Mouse (Mus musculus) heart, embryonic 14.5 days (tissue): ENCODE results near the gene Rab7b. TPM values are rescaled to one million over a fixed set of nuclear protein-coding genes. Genes with fewer than 3 reads are reported as not detected.

Experiments
- ATAC-seq: fragments of 200-750 bp; cut with Nextera tagmentation; 2 replicates; pipeline ENCODE4 v1.8.0; 2017; ENCODE audit warnings: low read depth, moderate TSS enrichment; ENCODE audit not compliant: insufficient number of reproducible peaks, insufficient read depth, low FRiP score
- H3K27ac ChIP-seq, 2 experiments: fragments of 200-500 bp in 1 of 2; fragments of 300-500 bp in 1 of 2; sonication (generic) in 1 of 2; replicated peaks in 1 of 2; 2 replicates each; pipeline ENCODE4 v1.5.1; 2012 to 2014; ENCODE audit warnings: low read depth in 2 of 2, low read length in 2 of 2, control low read depth in 1 of 2, mild to moderate bottlenecking in 1 of 2, mixed read lengths in 1 of 2; ENCODE audit not compliant: control insufficient read depth in 1 of 2, insufficient read depth in 1 of 2
- H3K27me3 ChIP-seq: fragments of 300-500 bp; sonication (generic); 2 replicates; pipeline ENCODE4 v1.6.1; 2014; ENCODE audit warnings: mild to moderate bottlenecking, low read length, control low read depth; ENCODE audit not compliant: control insufficient read depth, insufficient read depth
- H3K36me3 ChIP-seq: fragments of 300-500 bp; sonication (generic); 2 replicates; pipeline ENCODE4 v1.6.1; 2014; ENCODE audit warnings: mild to moderate bottlenecking, control low read depth, low read length, mixed read lengths; ENCODE audit not compliant: control insufficient read depth, insufficient read depth
- H3K4me1 ChIP-seq, 2 experiments: fragments of 200-500 bp in 1 of 2; fragments of 300-500 bp in 1 of 2; sonication (generic) in 1 of 2; 2 replicates each; pipeline ENCODE4 v1.6.1; 2012 to 2014; ENCODE audit warnings: low read length in 2 of 2, control low read depth in 1 of 2, mixed read lengths in 1 of 2; ENCODE audit not compliant: control insufficient read depth in 2 of 2, insufficient read depth in 2 of 2
- H3K4me2 ChIP-seq: fragments of 300-500 bp; sonication (generic); 2 replicates; pipeline ENCODE4 v1.6.1; 2014; ENCODE audit warnings: mild to moderate bottlenecking, low read length
- H3K4me3 ChIP-seq, 2 experiments: fragments of 200-500 bp in 1 of 2; fragments of 300-500 bp in 1 of 2; sonication (generic) in 1 of 2; 2 replicates each; pipeline ENCODE4 v1.5.1; 2012 to 2014; ENCODE audit warnings: low read length in 2 of 2, mild to moderate bottlenecking in 2 of 2, control low read depth in 1 of 2, low read depth in 1 of 2, moderate library complexity in 1 of 2; ENCODE audit not compliant: control insufficient read depth in 1 of 2, insufficient read depth in 1 of 2
- H3K9ac ChIP-seq: fragments of 300-500 bp; sonication (generic); 2 replicates; pipeline ENCODE4 v1.6.1; 2014; ENCODE audit warnings: mild to moderate bottlenecking, low read length
- H3K9me3 ChIP-seq: fragments of 300-500 bp; sonication (generic); 2 replicates; pipeline ENCODE4 v1.6.1; 2016; ENCODE audit warnings: low read length, control low read depth; ENCODE audit not compliant: control insufficient read depth
- WGBS: fragments of 180-500 bp; shearing (Covaris S2); extraction: QIAGEN DNeasy Blood & Tissue Kit; methylation state at CpG from one replicate; pipeline ENCODE4 v1.1.7; 2014; 5-methylcytosine and 5-hydroxymethylcytosine counted together
- polyA plus RNA-seq: library from polyadenylated mRNA; unstranded; fragments of >200 nt; fragmentation: Nextera tagmentation; extraction: Ambion mirVana; gene quantifications from 2 replicates; pipeline ENCODE4 v1.2.1, GENCODE M21; 2014

Rab7b gene
- polyA plus RNA-seq, 1 experiment from 2014 or later: 2.0 TPM

DNA sequence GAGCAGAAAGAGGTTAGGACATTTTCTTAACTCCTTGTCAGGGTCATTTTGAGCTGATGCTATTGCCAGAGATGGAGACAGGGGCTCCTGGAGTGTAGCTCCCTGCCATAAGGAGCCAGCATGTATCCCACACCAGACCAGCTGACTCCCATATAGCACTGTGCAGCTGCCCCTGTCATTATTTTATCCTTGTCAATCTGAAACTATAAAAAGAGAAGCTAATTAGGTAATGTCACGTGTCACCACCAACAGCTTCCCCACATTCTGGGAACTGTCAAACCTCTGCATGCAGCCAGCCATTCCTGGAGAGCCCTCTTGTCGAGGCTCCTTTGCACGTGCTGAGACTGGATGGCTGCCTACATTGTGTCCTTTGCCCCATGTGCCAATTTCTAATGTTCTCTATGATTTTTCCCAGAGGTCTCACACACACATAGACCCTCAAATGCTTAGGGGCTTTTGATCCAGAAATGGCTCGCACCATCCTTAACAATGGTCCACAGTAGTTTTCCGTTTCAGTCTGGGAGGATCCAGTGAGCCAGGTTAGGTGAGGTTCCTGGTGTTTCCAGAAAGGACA, 28.9 kb upstream of the Rab7b start:
- no peak overlapping the region for H3K9ac ChIP-seq
- H3K4me3 ChIP-seq: no peak overlapping the region
- no peak for ATAC-seq
- H3K9me3 ChIP-seq: no peaks in the 10 kb centered on the region
- no peak overlapping the region for H3K27ac ChIP-seq
- WGBS: 59% methylated on average over 5 of the region's 5 CpGs
- H3K36me3 ChIP-seq: no peaks in the 10 kb centered on the region
- H3K27me3 ChIP-seq: no peaks in the 10 kb centered on the region
- 0 out of 4 replicates have a peak, but pooled peaks cover 0 to 3% of the 10 kb centered on the region in 2 experiments for H3K4me1 ChIP-seq
- H3K4me2 ChIP-seq: no peak overlapping the region

DNA sequence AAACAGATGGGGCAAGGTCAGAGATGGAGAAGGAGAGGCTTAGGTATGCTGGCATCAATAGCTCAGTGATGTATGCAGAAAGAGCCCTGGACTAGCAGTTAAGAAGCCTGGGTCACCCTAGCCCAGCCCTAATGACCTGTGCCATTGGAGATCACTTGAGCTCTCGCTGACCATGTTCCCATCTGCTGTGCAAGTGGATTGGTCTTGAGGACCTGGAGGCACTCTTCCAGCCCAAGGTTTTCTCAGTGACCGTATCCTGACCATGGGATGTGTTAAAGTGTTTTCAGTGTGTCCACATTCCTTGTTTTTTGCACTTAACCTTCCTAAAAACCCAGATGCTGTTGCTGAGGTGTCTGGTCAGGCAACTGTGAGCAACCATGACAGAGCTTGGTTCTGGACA, 28.2 kb upstream of the Rab7b start:
- no peak for ATAC-seq
- H3K4me3 ChIP-seq: no peak overlapping the region
- WGBS: 79% methylated on average over 2 of the region's 2 CpGs
- H3K9ac ChIP-seq: no peak overlapping the region
- 0 out of 4 replicates have a peak, but pooled peaks cover 0 to 3% of the 10 kb centered on the region in 2 experiments for H3K4me1 ChIP-seq
- H3K4me2 ChIP-seq: no peak overlapping the region
- no peaks in the 10 kb centered on the region for H3K9me3 ChIP-seq
- no peaks in the 10 kb centered on the region for H3K36me3 ChIP-seq
- H3K27ac ChIP-seq: no peak overlapping the region
- no peaks in the 10 kb centered on the region for H3K27me3 ChIP-seq

DNA sequence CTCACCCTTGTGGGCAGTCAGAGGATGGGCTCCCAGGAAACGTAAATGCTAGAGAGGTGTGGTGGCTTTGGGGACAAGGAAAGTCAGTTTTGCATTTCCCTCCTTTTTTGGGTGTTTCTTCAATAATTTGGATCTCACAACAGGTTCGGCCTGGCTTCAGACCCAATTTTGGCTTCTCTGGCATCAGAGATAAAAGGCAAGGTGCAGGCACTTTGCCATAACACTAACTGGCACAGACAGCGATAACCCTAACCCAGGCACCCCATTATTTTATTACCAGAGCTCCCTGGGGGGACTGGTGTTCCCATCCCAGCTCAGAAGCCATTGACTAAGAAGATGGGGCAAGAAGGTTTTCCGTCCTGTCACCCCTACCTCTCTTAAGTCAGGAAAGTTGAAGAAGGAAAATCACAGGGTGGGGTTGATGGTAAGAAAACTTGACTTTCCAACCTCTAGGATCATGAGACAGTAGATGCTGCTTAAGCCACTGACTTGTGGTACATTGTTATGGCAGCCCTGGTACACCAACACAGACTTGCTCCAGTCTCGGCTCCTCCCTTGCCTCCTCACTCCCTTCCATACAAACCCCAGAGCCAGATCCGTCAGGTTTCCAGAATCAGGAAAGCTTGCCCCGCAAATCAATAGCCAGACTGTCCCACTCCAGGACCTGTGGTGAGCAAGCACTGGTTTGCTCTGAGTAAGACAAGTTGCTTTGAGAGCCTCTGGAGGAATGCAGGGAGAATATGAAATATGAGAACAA, 27.6 kb upstream of the Rab7b start:
- Histone ChIP-seq H3K4me1 (0 out of 4 replicates have a peak, but pooled peaks cover 0 to 3% of the 10 kb centered on the region in 2 experiments), H3K27ac (no peak overlapping the region), H3K4me2 (no peak overlapping the region), H3K36me3 (no peaks in the 10 kb centered on the region), H3K4me3 (no peak overlapping the region), H3K27me3 (no peaks in the 10 kb centered on the region), H3K9me3 (no peaks in the 10 kb centered on the region), H3K9ac (no peak overlapping the region)
- WGBS: 68% methylated on average over 7 of the region's 7 CpGs
- ATAC-seq: no peak

- Histone ChIP-seq H3K9me3 (no peaks in the 10 kb centered on the region), H3K27ac (no peak overlapping the region), H3K4me2 (no peak overlapping the region), H3K4me3 (no peak overlapping the region), H3K4me1 (0 out of 4 replicates have a peak, but pooled peaks cover 0 to 3% of the 10 kb centered on the region in 2 experiments), H3K9ac (no peak overlapping the region), H3K36me3 (no peaks in the 10 kb centered on the region), H3K27me3 (no peaks in the 10 kb centered on the region)
- ATAC-seq: 0 out of 2 replicates have a peak, but pooled peaks have one; percentile 10
- 68% methylated on average over 3 of the region's 3 CpGs for WGBS
Observed at GRCm38 (mm10) chr1:131661749-131662148, 26.7 kb upstream of the Rab7b start.

DNA sequence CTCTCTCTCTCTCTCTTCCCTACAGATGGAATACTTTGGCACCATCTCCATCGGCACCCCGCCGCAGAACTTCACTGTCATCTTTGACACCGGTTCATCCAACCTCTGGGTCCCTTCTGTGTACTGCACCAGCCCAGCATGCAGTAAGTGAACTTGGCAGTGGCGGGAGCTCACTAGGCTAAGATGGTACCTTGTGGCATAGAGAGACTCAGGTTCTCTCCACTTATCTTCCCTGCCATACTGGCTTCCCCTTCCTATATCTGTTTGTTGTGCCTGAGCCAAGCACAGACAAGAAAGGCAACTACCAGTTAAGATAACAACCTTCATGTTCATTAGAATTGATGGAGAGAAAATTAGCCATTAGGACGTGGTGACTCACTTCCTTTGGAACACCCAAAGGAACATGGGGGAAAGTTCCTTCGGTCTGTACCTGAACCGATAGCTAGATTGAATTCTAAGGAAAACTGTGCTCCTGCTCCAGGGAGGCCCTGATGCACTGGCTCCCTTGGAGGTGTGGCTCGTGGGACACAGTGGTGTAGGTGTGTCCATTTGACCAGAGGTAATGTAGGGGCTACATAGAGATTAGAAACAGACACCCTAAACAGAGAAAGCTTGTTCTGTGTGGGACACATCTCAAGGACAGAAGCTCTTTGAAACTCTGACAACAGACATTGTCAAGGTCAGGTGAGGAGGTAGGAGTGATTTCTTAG, 25.1 kb upstream of the Rab7b start:
- ATAC-seq: no peak
- H3K4me3 ChIP-seq: no peak overlapping the region
- H3K4me1 ChIP-seq: no peaks in the 10 kb centered on the region

DNA sequence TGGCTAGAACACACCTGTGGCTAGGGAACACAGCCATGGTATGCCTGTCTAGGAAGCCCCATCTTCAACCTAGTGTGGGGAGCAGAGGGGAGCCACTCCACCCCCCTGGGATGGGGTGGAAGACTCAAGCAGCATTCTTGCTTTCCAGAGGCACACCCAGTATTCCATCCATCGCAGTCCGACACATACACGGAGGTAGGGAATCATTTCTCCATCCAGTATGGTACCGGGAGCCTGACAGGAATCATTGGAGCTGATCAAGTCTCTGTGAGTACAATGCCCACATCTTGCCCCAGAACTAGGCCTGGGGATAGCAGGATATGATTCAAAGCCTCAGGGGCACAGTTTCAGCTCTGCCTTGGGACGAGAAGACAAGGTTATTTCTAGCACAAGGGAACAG, 24.4 kb upstream of the Rab7b start:
- Histone ChIP-seq H3K27ac (no peak overlapping the region), H3K9ac (no peak overlapping the region), H3K9me3 (no peaks in the 10 kb centered on the region), H3K4me2 (no peak overlapping the region), H3K4me3 (no peak overlapping the region), H3K4me1 (no peaks in the 10 kb centered on the region), H3K36me3 (no peaks in the 10 kb centered on the region), H3K27me3 (no peaks in the 10 kb centered on the region)
- no peak for ATAC-seq
- 78% methylated on average over 5 of the region's 5 CpGs for WGBS

More for the DNA sequence above, 25.1 kb upstream of the Rab7b start:
- Histone ChIP-seq H3K4me2 (no peak overlapping the region), H3K27ac (no peak overlapping the region), H3K9me3 (no peaks in the 10 kb centered on the region), H3K27me3 (no peaks in the 10 kb centered on the region), H3K36me3 (no peaks in the 10 kb centered on the region), H3K9ac (no peak overlapping the region)
- 78% methylated on average over 9 of the region's 9 CpGs for WGBS

DNA sequence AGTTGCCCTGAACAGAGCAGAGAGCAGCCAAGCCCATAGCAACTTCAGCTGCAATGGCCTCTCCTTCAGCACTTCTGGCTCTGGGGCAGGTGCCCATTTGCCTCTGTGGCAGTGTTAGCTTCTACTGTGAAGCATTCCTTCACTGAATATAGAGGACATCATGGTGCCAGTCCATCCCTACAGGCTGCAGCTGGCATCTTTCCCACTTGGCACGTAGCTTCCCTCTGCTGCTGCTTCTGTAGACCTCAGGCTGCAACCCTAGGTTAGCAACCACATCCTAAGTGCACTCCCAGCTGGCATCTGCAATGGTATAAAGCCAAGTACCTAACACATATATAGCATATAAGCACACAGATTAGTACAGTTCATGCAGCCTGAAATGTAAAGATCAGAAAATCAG, 22.6 kb upstream of the Rab7b start:
- H3K9me3 ChIP-seq: no peaks in the 10 kb centered on the region
- no peaks in the 10 kb centered on the region for H3K4me1 ChIP-seq
- H3K36me3 ChIP-seq: no peaks in the 10 kb centered on the region
- H3K27ac ChIP-seq: no peak overlapping the region
- H3K4me3 ChIP-seq: no peak overlapping the region
- H3K27me3 ChIP-seq: no peaks in the 10 kb centered on the region
- H3K9ac ChIP-seq: no peak overlapping the region
- H3K4me2 ChIP-seq: no peak overlapping the region
- no peak for ATAC-seq
- 71% methylated on average over 1 of the region's 1 CpGs for WGBS
